Mouse (Mus musculus) ES-E14 (cell line): Measurements from ENCODE around the gene Gng7. TPM values are rescaled to one million over a fixed set of nuclear protein-coding genes. Genes with fewer than 3 reads are reported as not detected.

Experiments
- DNase-seq: peaks from one replicate; pipeline ENCODE4 v3.0.0-alpha.2; 2013; ENCODE audit warnings: low read depth, low spot score
- H3K27ac ChIP-seq: 2 replicates; pipeline ENCODE4 v1.5.1; 2012; ENCODE audit warnings: low read depth, mild to moderate bottlenecking, low read length, moderate library complexity, mixed read lengths; ENCODE audit not compliant: poor library complexity, insufficient read depth, severe bottlenecking
- H3K36me3 ChIP-seq: 2 replicates; pipeline ENCODE4 v1.6.1; 2012; ENCODE audit warnings: mild to moderate bottlenecking, low read length, moderate library complexity, mixed read lengths; ENCODE audit not compliant: control insufficient read depth, poor library complexity, insufficient read depth, severe bottlenecking
- H3K4me1 ChIP-seq, 2 experiments: fragments of 150-350 bp in 1 of 2; sonication (generic) in 1 of 2; 2 replicates each; pipeline ENCODE4 v1.6.1; 2012; ENCODE audit warnings: low read length in 2 of 2, mild to moderate bottlenecking in 1 of 2, mixed read lengths in 1 of 2; ENCODE audit not compliant: control insufficient read depth in 2 of 2, insufficient read depth in 2 of 2, poor library complexity in 1 of 2
- H3K4me3 ChIP-seq, 2 experiments: fragments of 150-350 bp in 1 of 2; sonication (generic) in 1 of 2; 2 replicates each; pipeline ENCODE4 v1.5.1; 2012; ENCODE audit warnings: low read length in 2 of 2, low read depth in 1 of 2, mild to moderate bottlenecking in 1 of 2, mixed read lengths in 1 of 2; ENCODE audit not compliant: insufficient read depth in 1 of 2, poor library complexity in 1 of 2, severe bottlenecking in 1 of 2
- H3K9ac ChIP-seq: 2 replicates; pipeline ENCODE4 v1.6.1; 2012; ENCODE audit warnings: low read depth, mild to moderate bottlenecking, low read length, mixed read lengths; ENCODE audit not compliant: poor library complexity, insufficient read depth, severe bottlenecking
- H3K9me3 ChIP-seq: fragments of 150-350 bp; sonication (generic); 2 replicates; pipeline ENCODE4 v1.6.1; 2012; ENCODE audit warnings: low read depth, mild to moderate bottlenecking, low read length; ENCODE audit not compliant: control insufficient read depth, insufficient read depth
- CHD2 ChIP-seq: IDR thresholded peaks from 2 replicates; pipeline ENCODE4 v1.6.1; 2014; ENCODE audit warnings: mild to moderate bottlenecking, low read depth, low read length, inconsistent platforms
- HCFC1 ChIP-seq: IDR thresholded peaks from 2 replicates; pipeline ENCODE4 v1.6.1; 2012; ENCODE audit warnings: low read length, inconsistent platforms, borderline replicate concordance; ENCODE audit not compliant: insufficient read depth
- MAFK ChIP-seq: IDR thresholded peaks from 2 replicates; pipeline ENCODE4 v1.6.1; 2014; ENCODE audit warnings: mild to moderate bottlenecking, low read depth, low read length, inconsistent platforms; ENCODE audit not compliant: insufficient read depth
- ZC3H11A ChIP-seq: IDR thresholded peaks from 2 replicates; pipeline ENCODE4 v1.6.1; 2012; ENCODE audit warnings: low read depth, mild to moderate bottlenecking, inconsistent platforms, low read length, borderline replicate concordance
- ZNF384 ChIP-seq: IDR thresholded peaks from 2 replicates; pipeline ENCODE4 v1.6.1; 2012; ENCODE audit warnings: low read depth, low read length, inconsistent platforms
- in situ Hi-C, 2 experiments: fragments of 600-800 bp; cut with MboI; formaldehyde crosslinking; loops; one replicate each; pipeline ENCODE4 v1.15.1; 2025; ENCODE audit warnings: low sequenced_read_pairs in 2 of 2, inconsistent platforms in 1 of 2; ENCODE audit not compliant: unreplicated experiment in 2 of 2
- total RNA-seq: library from RNA; depleted of rRNA; stranded (reverse); fragments of 300-350 nt; gene quantifications from 2 replicates; pipeline ENCODE4 v1.2.3, GENCODE M21; 2012

The Gng7 gene
- total RNA-seq, 1 experiment: 0.94 TPM

GRCm38 (mm10) chr10:80982381-80982780, 32.4 kb downstream of the Gng7 start:
- DNase-seq: no peak
- H3K27ac ChIP-seq: no peak overlapping the region
- no peak overlapping the region for H3K4me3 ChIP-seq
- TF ChIP-seq MAFK: no peak
- no peak for TF ChIP-seq ZNF384
- H3K36me3 ChIP-seq: no peaks in the 10 kb centered on the region
- no peak overlapping the region for H3K9ac ChIP-seq
- in situ Hi-C loops: loop anchor here in 1 of 2 experiments (10.0 kb wide), 1 partner anchor 58 kb away; no protein-coding TSS in a partner anchor
- H3K4me1 ChIP-seq: peaks cover 0 to 6% of the 10 kb centered on the region in 2 experiments; a peak in 1 of 4 replicates
- no peaks in the 10 kb centered on the region for H3K9me3 ChIP-seq

GRCm38 (mm10) chr10:80981564-80982112, 33.1 kb downstream of the Gng7 start:
- Histone ChIP-seq H3K9ac (no peak overlapping the region), H3K4me3 (no peak overlapping the region), H3K36me3 (no peaks in the 10 kb centered on the region), H3K9me3 (no peaks in the 10 kb centered on the region), H3K27ac (no peak overlapping the region), H3K4me1 (peaks cover 0 to 6% of the 10 kb centered on the region in 2 experiments; a peak in 1 of 4 replicates)
- no peak for DNase-seq
- in situ Hi-C loops: loop anchor here in 1 of 2 experiments (10.0 kb wide), 1 partner anchor 57 kb away; no protein-coding TSS in a partner anchor
- TF ChIP-seq ZNF384 (no peak), HCFC1 (no peak), ZC3H11A (no peak), MAFK (no peak), CHD2 (no peak)

- Histone ChIP-seq H3K27ac (no peak overlapping the region), H3K9me3 (no peaks in the 10 kb centered on the region), H3K9ac (no peak overlapping the region), H3K36me3 (no peaks in the 10 kb centered on the region), H3K4me1 (no peaks in the 10 kb centered on the region), H3K4me3 (no peak overlapping the region)
- TF ChIP-seq CHD2 (no peak), HCFC1 (no peak), ZC3H11A (no peak), ZNF384 (no peak), MAFK (no peak)
- in situ Hi-C loops: no loop called here
- DNase-seq: no peak
These were observed 39.3 kb downstream of the Gng7 start for GRCm38 (mm10) chr10:80975478-80975877.

- H3K4me3 ChIP-seq: no peak overlapping the region
- no peaks in the 10 kb centered on the region for H3K9me3 ChIP-seq
- no peak for TF ChIP-seq MAFK
- no peak for TF ChIP-seq HCFC1
- TF ChIP-seq ZC3H11A: no peak
- DNase-seq: no peak
- no peak overlapping the region for H3K27ac ChIP-seq
- no peaks in the 10 kb centered on the region for H3K36me3 ChIP-seq
- H3K9ac ChIP-seq: no peak overlapping the region
- in situ Hi-C loops: no loop called here
- H3K4me1 ChIP-seq: no peaks in the 10 kb centered on the region
These were observed 41.0 kb downstream of the Gng7 start for GRCm38 (mm10) chr10:80973722-80974121.
